Mouse (Mus musculus) adipose tissue, adult 10 weeks (tissue): Measurements from ENCODE around the gene Pdcd7. TPM values are rescaled to one million over a fixed set of nuclear protein-coding genes. Genes with fewer than 3 reads are reported as not detected.

Experiments used
- polyA plus RNA-seq: library from polyadenylated mRNA; stranded (reverse); fragments of 350-450 nt; fragmentation: Illumina TruSeq; extraction: RNeasy Lipid Tissue Mini Kit (QIAGEN cat#74804); gene quantifications from one replicate; pipeline ENCODE4 v1.2.3, GENCODE M21; 2014; ENCODE audit warnings: low read depth, low replicate concordance

Gene Pdcd7
- polyA plus RNA-seq = 11.8 TPM

DNA sequence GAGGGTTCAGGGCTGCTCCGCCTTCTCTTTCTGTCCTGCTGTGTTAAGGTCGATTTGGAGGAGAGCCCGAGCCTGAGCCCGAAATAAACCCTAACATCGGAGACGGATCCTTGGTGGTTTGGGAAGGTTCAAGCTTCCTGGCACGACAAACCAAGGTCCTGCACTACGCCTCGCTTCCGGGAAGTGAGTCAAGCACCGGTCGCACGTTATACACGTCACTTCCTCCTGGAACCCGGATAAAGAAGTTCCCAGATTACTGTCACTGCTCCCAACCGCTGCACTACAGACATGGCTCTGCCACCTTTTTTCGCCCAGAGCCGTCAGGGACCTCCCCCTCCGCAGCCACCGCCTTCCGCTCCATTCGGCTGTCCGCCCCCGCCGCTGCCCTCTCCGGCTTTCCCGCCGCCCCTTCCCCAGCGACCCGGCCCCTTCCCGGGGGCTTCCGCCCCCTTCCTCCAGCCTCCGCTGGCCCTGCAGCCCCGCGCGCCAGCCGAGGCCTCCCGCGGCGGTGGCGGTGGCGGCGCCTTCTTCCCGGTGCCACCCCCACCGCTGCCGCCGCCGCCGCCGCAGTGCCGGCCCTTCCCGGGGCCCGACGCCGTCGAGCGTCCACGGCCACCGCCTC is at the start of gene Pdcd7:
TSS of gene Pdcd7 (plus strand) at position 251 of the 622 bp plus-strand sequence.

GRCm38 (mm10) chr9:65360641-65361448 is 14.9 kb downstream of the Pdcd7 start, which contains the start of gene Ubap1l:
Gene Ubap1l, plus strand, starts transcription at chr9:65361041.

GRCm38 (mm10) chr9:65391613-65391964 is 45.7 kb downstream of the Pdcd7 start, which contains the start of gene Kbtbd13:
Gene Kbtbd13, minus strand, starts transcription at chr9:65391652.

GRCm38 (mm10) chr9:65398279-65398678 is 52.4 kb downstream of the Pdcd7 start, which contains the start of gene Rasl12:
Gene Rasl12, plus strand, starts transcription at chr9:65398506.

Other genes starting within 250 kb of the Pdcd7 start
- gene Igdcc4, start 244.6 kb upstream of the Pdcd7 start, polyA plus RNA-seq = 2.6 TPM
- 0.51 TPM for gene Igdcc3, start 204.9 kb upstream of the Pdcd7 start, polyA plus RNA-seq
- gene Parp16, start 150.8 kb upstream of the Pdcd7 start, polyA plus RNA-seq = 17.0 TPM
- gene Cilp, start 80.9 kb upstream of the Pdcd7 start, polyA plus RNA-seq = 44.2 TPM
- gene Clpx, start 51.8 kb upstream of the Pdcd7 start, polyA plus RNA-seq = 40.4 TPM
- not detected for gene Ubap1l, start 14.9 kb downstream of the Pdcd7 start, polyA plus RNA-seq
- 0.61 TPM for gene Kbtbd13, start 45.5 kb downstream of the Pdcd7 start, polyA plus RNA-seq
- 20.7 TPM for gene Rasl12, start 52.4 kb downstream of the Pdcd7 start, polyA plus RNA-seq
- not detected for gene Slc51b, start 76.9 kb downstream of the Pdcd7 start, polyA plus RNA-seq
- gene Mtfmt, start 89.7 kb downstream of the Pdcd7 start, polyA plus RNA-seq = 14.9 TPM
- 75.8 TPM for gene Spg21, start 114.8 kb downstream of the Pdcd7 start, polyA plus RNA-seq
- not detected for gene Ankdd1a, start 174.1 kb downstream of the Pdcd7 start, polyA plus RNA-seq
- gene Plekho2, start 233.9 kb downstream of the Pdcd7 start, polyA plus RNA-seq = 20.2 TPM
- 0.20 TPM for gene Pif1, start 241.1 kb downstream of the Pdcd7 start, polyA plus RNA-seq